Mouse (Mus musculus): ENCODE data around the gene Ankrd33b.
A peak's percentile ranks its signal among the peaks of the same experiment; 100 is the strongest.

The Ankrd33b gene

GRCm38 (mm10) chr15:31392135-31392534 is 24.6 kb upstream of the Ankrd33b start:
- H3K27me3 ChIP-seq (ENCODE audit: insufficient read depth, low read length), result no peaks in the 10 kb centered on the region; the same call in 1 of the 2 replicates
- TF ChIP-seq CTCF (conservative IDR thresholded peaks at IDR 0.05; ENCODE audit: low read length) (no peak), POU5F1 (IDR thresholded peaks at IDR 0.05; ENCODE audit: borderline replicate concordance, low read length) (no peak), NANOG (IDR thresholded peaks at IDR 0.05; ENCODE audit: borderline replicate concordance, low read length) (no peak)
- no peaks in the 10 kb centered on the region for H3K4me1 ChIP-seq (replicated peaks; ENCODE audit: low read depth, low read length)
- no peak overlapping the region for H3K4me3 ChIP-seq (replicated peaks; ENCODE audit: low read length)
- no peaks in the 10 kb centered on the region for H3K36me3 ChIP-seq (ENCODE audit: insufficient read depth, low read length)
- H3K9me3 ChIP-seq (ENCODE audit: low read length), result 0 out of 2 replicates have a peak, but pooled peaks cover 2% of the 10 kb centered on the region

- TF ChIP-seq CTCF (conservative IDR thresholded peaks at IDR 0.05; ENCODE audit: low read length) (no peak), POU5F1 (IDR thresholded peaks at IDR 0.05; ENCODE audit: borderline replicate concordance, low read length) (no peak), NANOG (IDR thresholded peaks at IDR 0.05; ENCODE audit: borderline replicate concordance, low read length) (no peak)
Measured at GRCm38 (mm10) chr15:31381936-31382468, 14.5 kb upstream of the Ankrd33b start.

GRCm38 (mm10) chr15:31379471-31379870 is 11.9 kb upstream of the Ankrd33b start:
- no peaks in the 10 kb centered on the region for H3K36me3 ChIP-seq (ENCODE audit: insufficient read depth, low read length)
- TF ChIP-seq NANOG (IDR thresholded peaks at IDR 0.05; ENCODE audit: borderline replicate concordance, low read length) (no peak; the same call in 1 of the 2 replicates), POU5F1 (IDR thresholded peaks at IDR 0.05; ENCODE audit: borderline replicate concordance, low read length) (no peak), CTCF (conservative IDR thresholded peaks at IDR 0.05; ENCODE audit: low read length) (no peak)

More at GRCm38 (mm10) chr15:31381936-31382468, 14.5 kb upstream of the Ankrd33b start:
- Histone ChIP-seq H3K9me3 (ENCODE audit: low read length) (0 out of 2 replicates have a peak, but pooled peaks cover 2% of the 10 kb centered on the region), H3K36me3 (ENCODE audit: insufficient read depth, low read length) (no peaks in the 10 kb centered on the region), H3K27me3 (ENCODE audit: insufficient read depth, low read length) (no peaks in the 10 kb centered on the region; the same call in 1 of the 2 replicates), H3K4me1 (replicated peaks; ENCODE audit: low read depth, low read length) (peaks cover 20% of the 10 kb centered on the region), H3K4me3 (replicated peaks; ENCODE audit: low read length) (no peak overlapping the region)

GRCm38 (mm10) chr15:31375212-31375611 is 7.7 kb upstream of the Ankrd33b start:
- H3K9me3 ChIP-seq (ENCODE audit: low read length), result peaks cover 4% of the 10 kb centered on the region; the same call in 1 of the 2 replicates
- TF ChIP-seq CTCF (conservative IDR thresholded peaks at IDR 0.05; ENCODE audit: low read length) (no peak), NANOG (IDR thresholded peaks at IDR 0.05; ENCODE audit: borderline replicate concordance, low read length) (no peak)
- H3K27me3 ChIP-seq (ENCODE audit: insufficient read depth, low read length), result peaks cover 32% of the 10 kb centered on the region
- no peaks in the 10 kb centered on the region for H3K36me3 ChIP-seq (ENCODE audit: insufficient read depth, low read length)
- H3K4me1 ChIP-seq (replicated peaks; ENCODE audit: low read depth, low read length), result peaks cover 33% of the 10 kb centered on the region
- no peak overlapping the region for H3K4me3 ChIP-seq (replicated peaks; ENCODE audit: low read length)

More at GRCm38 (mm10) chr15:31379471-31379870, 11.9 kb upstream of the Ankrd33b start:
- Histone ChIP-seq H3K4me1 (replicated peaks; ENCODE audit: low read depth, low read length) (peaks cover 20% of the 10 kb centered on the region), H3K27me3 (ENCODE audit: insufficient read depth, low read length) (peaks cover 6% of the 10 kb centered on the region; the same call in 1 of the 2 replicates), H3K9me3 (ENCODE audit: low read length) (no peaks in the 10 kb centered on the region), H3K4me3 (replicated peaks; ENCODE audit: low read length) (no peak overlapping the region)

GRCm38 (mm10) chr15:31369125-31369612 is 1.6 kb upstream of the Ankrd33b start:
- Histone ChIP-seq H3K36me3 (ENCODE audit: insufficient read depth, low read length) (no peaks in the 10 kb centered on the region), H3K4me3 (replicated peaks; ENCODE audit: low read length) (no peak overlapping the region), H3K4me1 (replicated peaks; ENCODE audit: low read depth, low read length) (peaks cover 65% of the 10 kb centered on the region), H3K27me3 (ENCODE audit: insufficient read depth, low read length) (peaks cover 83% of the 10 kb centered on the region), H3K9me3 (ENCODE audit: low read length) (peaks cover 4% of the 10 kb centered on the region; the same call in 1 of the 2 replicates)
- TF ChIP-seq CTCF (conservative IDR thresholded peaks at IDR 0.05; ENCODE audit: low read length) (no peak), POU5F1 (IDR thresholded peaks at IDR 0.05; ENCODE audit: borderline replicate concordance, low read length) (no peak), NANOG (IDR thresholded peaks at IDR 0.05; ENCODE audit: borderline replicate concordance, low read length) (no peak)

GRCm38 (mm10) chr15:31368556-31368955 is 1.0 kb upstream of the Ankrd33b start:
- TF ChIP-seq NANOG (IDR thresholded peaks at IDR 0.05; ENCODE audit: borderline replicate concordance, low read length), result no peak
- no peak for TF ChIP-seq CTCF (conservative IDR thresholded peaks at IDR 0.05; ENCODE audit: low read length)
- no peak for TF ChIP-seq POU5F1 (IDR thresholded peaks at IDR 0.05; ENCODE audit: borderline replicate concordance, low read length)
- no peak overlapping the region for H3K4me3 ChIP-seq (replicated peaks; ENCODE audit: low read length)
- no peaks in the 10 kb centered on the region for H3K36me3 ChIP-seq (ENCODE audit: insufficient read depth, low read length)
- H3K27me3 ChIP-seq (ENCODE audit: insufficient read depth, low read length), result peaks cover 89% of the 10 kb centered on the region
- peaks cover 4% of the 10 kb centered on the region; the same call in 1 of the 2 replicates for H3K9me3 ChIP-seq (ENCODE audit: low read length)
- H3K4me1 ChIP-seq (replicated peaks; ENCODE audit: low read depth, low read length), result peaks cover 63% of the 10 kb centered on the region

- TF ChIP-seq POU5F1 (IDR thresholded peaks at IDR 0.05; ENCODE audit: borderline replicate concordance, low read length), result no peak
- TF ChIP-seq NANOG (IDR thresholded peaks at IDR 0.05; ENCODE audit: borderline replicate concordance, low read length), result no peak
- no peak for TF ChIP-seq CTCF (conservative IDR thresholded peaks at IDR 0.05; ENCODE audit: low read length)
- no peaks in the 10 kb centered on the region for H3K36me3 ChIP-seq (ENCODE audit: insufficient read depth, low read length)
Measured at GRCm38 (mm10) chr15:31366596-31367480, 688 bp downstream of the Ankrd33b start.

More at GRCm38 (mm10) chr15:31366596-31367480, 688 bp downstream of the Ankrd33b start:
- H3K27me3 ChIP-seq (ENCODE audit: insufficient read depth, low read length), result peaks cover 86% of the 10 kb centered on the region
- H3K4me3 ChIP-seq (replicated peaks; ENCODE audit: low read length), result peak overlapping the region; percentile 84
- peaks cover 46% of the 10 kb centered on the region for H3K4me1 ChIP-seq (replicated peaks; ENCODE audit: low read depth, low read length)
- peaks cover 4% of the 10 kb centered on the region; the same call in 1 of the 2 replicates for H3K9me3 ChIP-seq (ENCODE audit: low read length)
